Mouse (Mus musculus) macrophage (primary cell): Measurements from ENCODE around the gene Retreg3. TPM values are rescaled to one million over a fixed set of nuclear protein-coding genes. Genes with fewer than 3 reads are reported as not detected.
"Not testable (repeated sequence)": the region's sequence is repeated elsewhere in the genome, so short reads cannot be mapped to it uniquely, and the experiment has no call there.

ENCODE experiments used
- H3K27ac ChIP-seq: fragments of 350-480 bp; formaldehyde crosslinking; 2 replicates; pipeline ENCODE4 v1.9.0; 2021
- H3K36me3 ChIP-seq: fragments of 350-480 bp; formaldehyde crosslinking; 2 replicates; pipeline ENCODE4 v1.9.0; 2021; ENCODE audit errors: inconsistent target
- H3K4me3 ChIP-seq: fragments of 350-480 bp; formaldehyde crosslinking; 2 replicates; pipeline ENCODE4 v1.9.0; 2021; ENCODE audit errors: inconsistent target
- H3K79me2 ChIP-seq: fragments of 350-480 bp; formaldehyde crosslinking; 2 replicates; pipeline ENCODE4 v1.9.0; 2021; ENCODE audit errors: inconsistent target
- WGBS: methylation state at CpG from one replicate; pipeline ENCODE4 v1.1.7; 2026; ENCODE audit warnings: inconsistent platforms; ENCODE audit not compliant: missing documents; 5-methylcytosine and 5-hydroxymethylcytosine counted together
- polyA plus RNA-seq: library from polyadenylated mRNA; stranded (reverse); fragments of 250-400 nt; gene quantifications from 3 replicates; pipeline ENCODE4 v1.2.4, GENCODE M21; 2018; ENCODE audit warnings: inconsistent platforms
- total RNA-seq, 78 experiments: library from RNA; depleted of rRNA; stranded (reverse); fragments of 250-400 nt; gene quantifications; 1 replicate in 9 of 78; 2 replicates in 24 of 78; 3 replicates in 43 of 78; 4 replicates in 2 of 78; pipeline ENCODE4 v1.2.4; 2018; ENCODE audit warnings: inconsistent platforms in 56 of 78

Gene Retreg3
- 10 to 100 TPM in 24 of 26 experiments, 1 to 10 TPM in 2; 9.4 to 45.9 (median 27.7) TPM for total RNA-seq (2018; cell fraction: chromatin; rRNA removed)
- 10 to 100 TPM; 38.7 to 73.9 (median 62.2) TPM for total RNA-seq (2018; cell fraction: cytosol; rRNA removed)
- 10 to 100 TPM; 19.5 to 79.0 (median 54.6) TPM for total RNA-seq (2018; cell fraction: nucleus; rRNA removed)
- 38.2 to 59.4 TPM (median 44.0 TPM) in 3 replicates for polyA plus RNA-seq

- WGBS = 1% methylated on average over 49 of the region's 61 CpGs
Observed at GRCm38 (mm10) chr11:101119761-101120544, at the start of gene Retreg3, which contains the start of gene Tubg1. Retreg3 (minus strand) TSS chr11:101119893. Tubg1 (plus strand) TSS chr11:101119938.

GRCm38 (mm10) chr11:101168301-101168980, 48.7 kb upstream of the Retreg3 start:
- H3K79me2 ChIP-seq = no peaks in the 10 kb centered on the region; the same call in 1 of the 2 replicates
- H3K27ac ChIP-seq = no peak overlapping the region
- 39% methylated on average over 10 of the region's 18 CpGs for WGBS
- H3K4me3 ChIP-seq = no peak overlapping the region
- H3K36me3 ChIP-seq = 0 out of 2 replicates have a peak, but pooled peaks cover 7% of the 10 kb centered on the region

More at GRCm38 (mm10) chr11:101119761-101120544, at the start of gene Retreg3, which contains the start of gene Tubg1:
- peak within 1 kb of the TSS; percentile 96 for H3K4me3 ChIP-seq
- H3K79me2 ChIP-seq = peaks cover 53% of the 10 kb centered on the region
- H3K27ac ChIP-seq = peak within 1 kb of the TSS; percentile 64
- peaks cover 11% of the 10 kb centered on the region; the same call in 1 of the 2 replicates for H3K36me3 ChIP-seq

GRCm38 (mm10) chr11:101167963-101168300, 48.2 kb upstream of the Retreg3 start:
- Histone ChIP-seq H3K27ac (no peak overlapping the region), H3K79me2 (no peaks in the 10 kb centered on the region; the same call in 1 of the 2 replicates), H3K4me3 (no peak overlapping the region), H3K36me3 (0 out of 2 replicates have a peak, but pooled peaks cover 7% of the 10 kb centered on the region)
- 61% methylated on average over 8 of the region's 8 CpGs for WGBS

GRCm38 (mm10) chr11:101167211-101167962, 47.7 kb upstream of the Retreg3 start:
- Histone ChIP-seq H3K36me3 (0 out of 2 replicates have a peak, but pooled peaks cover 7% of the 10 kb centered on the region), H3K27ac (no peak overlapping the region), H3K4me3 (no peak overlapping the region), H3K79me2 (no peaks in the 10 kb centered on the region; the same call in 1 of the 2 replicates)
- 66% methylated on average over 19 of the region's 19 CpGs for WGBS

- Histone ChIP-seq H3K79me2 (no peaks in the 10 kb centered on the region; the same call in 1 of the 2 replicates), H3K27ac (no peak overlapping the region), H3K36me3 (0 out of 2 replicates have a peak, but pooled peaks cover 7% of the 10 kb centered on the region), H3K4me3 (no peak overlapping the region)
- WGBS = 78% methylated on average over 14 of the region's 14 CpGs
Observed at GRCm38 (mm10) chr11:101166357-101166756, 46.7 kb upstream of the Retreg3 start.

- WGBS = 55% methylated on average over 35 of the region's 35 CpGs
- Histone ChIP-seq H3K4me3 (no peak overlapping the region), H3K79me2 (no peaks in the 10 kb centered on the region; the same call in 1 of the 2 replicates), H3K36me3 (0 out of 2 replicates have a peak, but pooled peaks cover 7% of the 10 kb centered on the region), H3K27ac (no peak overlapping the region)
Observed at GRCm38 (mm10) chr11:101164677-101165580, 45.2 kb upstream of the Retreg3 start.

GRCm38 (mm10) chr11:101164351-101164665, 44.6 kb upstream of the Retreg3 start:
- 47% methylated on average over 21 of the region's 21 CpGs for WGBS
- Histone ChIP-seq H3K36me3 (0 out of 2 replicates have a peak, but pooled peaks cover 7% of the 10 kb centered on the region), H3K79me2 (no peaks in the 10 kb centered on the region), H3K4me3 (no peak overlapping the region), H3K27ac (no peak overlapping the region)

- no peak overlapping the region for H3K27ac ChIP-seq
- WGBS = 49% methylated on average over 34 of the region's 49 CpGs
- H3K36me3 ChIP-seq = 0 out of 2 replicates have a peak, but pooled peaks cover 7% of the 10 kb centered on the region
- no peak overlapping the region for H3K4me3 ChIP-seq
- no peaks in the 10 kb centered on the region for H3K79me2 ChIP-seq
Observed at GRCm38 (mm10) chr11:101163476-101164350, 44.0 kb upstream of the Retreg3 start.

GRCm38 (mm10) chr11:101162772-101163171, 43.1 kb upstream of the Retreg3 start:
- H3K36me3 ChIP-seq = 0 out of 2 replicates have a peak, but pooled peaks cover 5% of the 10 kb centered on the region
- WGBS = 92% methylated on average over 5 of the region's 5 CpGs
- no peak overlapping the region for H3K4me3 ChIP-seq
- H3K79me2 ChIP-seq = no peaks in the 10 kb centered on the region
- no peak overlapping the region for H3K27ac ChIP-seq

GRCm38 (mm10) chr11:101162301-101162700, 42.6 kb upstream of the Retreg3 start:
- WGBS = 93% methylated on average over 4 of the region's 5 CpGs
- Histone ChIP-seq H3K36me3 (0 out of 2 replicates have a peak, but pooled peaks cover under 1% of the 10 kb centered on the region), H3K4me3 (no peak overlapping the region), H3K79me2 (no peaks in the 10 kb centered on the region), H3K27ac (no peak overlapping the region)

- no peaks in the 10 kb centered on the region for H3K36me3 ChIP-seq
- no peak overlapping the region for H3K27ac ChIP-seq
- H3K4me3 ChIP-seq = no peak overlapping the region
- no peaks in the 10 kb centered on the region for H3K79me2 ChIP-seq
- WGBS = 92% methylated on average over 13 of the region's 15 CpGs
Observed at GRCm38 (mm10) chr11:101161551-101161950, 41.9 kb upstream of the Retreg3 start.

- not testable (repeated sequence) for H3K4me3 ChIP-seq, H3K27ac ChIP-seq, H3K36me3 ChIP-seq, H3K79me2 ChIP-seq
- WGBS = 89% methylated on average over 4 of the region's 8 CpGs
Observed at GRCm38 (mm10) chr11:101160981-101161505, 41.4 kb upstream of the Retreg3 start.
